Mouse (Mus musculus): ENCODE data around the gene Echdc3.

DNA sequence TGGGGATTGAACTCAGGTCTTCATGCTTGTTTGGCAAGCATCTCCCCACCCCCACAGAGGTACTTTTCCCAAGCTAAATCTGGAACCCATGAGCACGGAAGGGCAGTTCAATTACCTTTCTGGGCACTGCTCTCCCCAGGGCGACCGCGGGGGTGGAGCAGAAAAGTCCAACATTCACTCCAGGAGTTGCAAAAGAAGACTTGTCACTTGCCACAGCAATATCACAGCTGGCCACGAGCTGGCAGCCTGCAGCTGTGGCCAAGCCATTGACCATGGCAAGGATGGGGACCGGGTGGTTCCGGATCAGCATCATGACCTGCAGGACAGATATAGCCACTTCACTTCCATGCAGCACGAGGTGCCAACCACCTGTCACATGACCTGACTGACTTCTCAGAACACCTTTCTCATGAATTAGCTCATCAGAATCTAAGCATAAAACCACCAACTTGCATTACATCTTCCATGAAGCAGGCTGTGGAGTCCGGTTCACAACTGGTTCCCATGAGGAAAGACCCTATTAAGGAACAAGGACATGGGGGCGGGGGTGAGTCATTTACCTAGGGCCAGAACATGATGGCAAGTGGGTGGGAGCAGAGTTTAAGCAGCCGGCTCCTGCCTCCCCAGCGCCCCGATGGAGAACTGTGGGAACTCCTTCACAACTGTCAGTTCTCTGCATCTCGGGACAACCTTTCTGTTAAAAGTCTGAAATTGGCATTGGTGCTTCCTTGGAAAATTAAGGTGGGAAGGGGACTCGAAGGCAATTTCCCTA lies 17.2 kb downstream of the Echdc3 start:
- TF ChIP-seq CTCF (IDR thresholded peaks at IDR 0.05; ENCODE audit: low read depth, low read length) (no peak), POLR2A (IDR thresholded peaks at IDR 0.05; ENCODE audit: borderline replicate concordance, low read depth, low read length) (no peak)
